ENCODE assay signal across 14 mouse cellular contexts in the genomic region with DNA sequence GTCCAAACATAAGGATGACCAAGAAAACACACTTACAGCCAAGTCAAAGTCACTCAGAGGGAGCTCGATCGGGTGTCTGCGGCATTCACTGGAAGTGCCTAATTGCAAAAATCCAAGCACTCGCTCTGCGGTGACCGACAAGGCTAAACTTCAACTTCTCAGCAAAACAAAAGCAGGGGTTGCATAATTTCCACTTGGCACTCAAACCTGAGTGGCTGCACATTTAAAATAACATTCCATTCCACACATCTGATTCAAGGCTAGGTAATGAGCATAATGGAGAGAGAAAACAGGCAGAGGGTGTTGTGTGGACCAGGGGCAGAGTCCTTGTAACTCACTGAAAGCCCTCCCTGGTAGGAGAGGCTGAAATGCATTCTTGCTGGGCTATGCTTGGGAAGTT.
DNase-seq lines count a peak whose midpoint lies in the region; ATAC-seq and TF ChIP-seq lines count a peak whose summit lies in the region.
"Had no signal": no experiment of that assay in that cellular context is flagged by ENCODE, and none has a peak within 500 bp of the region (broad histone marks: within the 10 kb centered on the region; RNA-seq: fewer than 3 reads in every experiment).

No protein-coding gene starts in this region.

- POLR2A ChIA-PET in Patski (lab: Charles Lee), result no interaction called here

- H3K4me1 ChIP-seq in hindbrain, embryonic 13.5 days (replicated peaks), result no peaks in the 10 kb centered on the region; the same call in 1 of the 2 replicates
- no peaks in the 10 kb centered on the region for H3K4me1 ChIP-seq in hindbrain, embryonic 11.5 days (replicated peaks; ENCODE audit: control insufficient read depth, insufficient read depth, low read length)
- H3K4me1 ChIP-seq in lung, embryonic 16.5 days (replicated peaks; ENCODE audit: control insufficient read depth, insufficient read depth, low read length), result peaks cover 4% of the 10 kb centered on the region

- H3K4me3 ChIP-seq in hindbrain, embryonic 13.5 days, result no peak overlapping the region
- H3K4me3 ChIP-seq in hindbrain, embryonic 11.5 days (ENCODE audit: low read depth, low read length), result no peak overlapping the region
- no peak overlapping the region for H3K4me3 ChIP-seq in lung, embryonic 16.5 days (ENCODE audit: low read length)
- H3K4me3 ChIP-seq: left cerebral cortex, adult 2 months; stomach, embryonic 15.5 days had no signal

- in situ Hi-C loops in Patski (cut with MboI; ENCODE audit: low pct_unique_long_range_greater_than_20kb), result no loop called here

- CTCF ChIA-PET in Patski (lab: Charles Lee), result interaction anchor here (1.8 kb wide), 1 partner anchor 17 kb away, joined by 8 read pairs; no protein-coding TSS in a partner anchor

- H3K9ac ChIP-seq in hindbrain, embryonic 13.5 days, result 0 out of 2 replicates have a peak overlapping the region, but pooled peaks have one; percentile 29
- no peak overlapping the region for H3K9ac ChIP-seq in hindbrain, embryonic 11.5 days (ENCODE audit: low read depth, low read length)
- H3K9ac ChIP-seq in lung, embryonic 16.5 days (ENCODE audit: low read length), result no peak overlapping the region
- H3K9ac ChIP-seq: stomach, embryonic 15.5 days had no signal

- no peak overlapping the region for H3K27ac ChIP-seq in hindbrain, embryonic 13.5 days
- H3K27ac ChIP-seq in hindbrain, embryonic 11.5 days (ENCODE audit: low read depth, low read length), result no peak overlapping the region
- H3K27ac ChIP-seq in lung, embryonic 16.5 days (ENCODE audit: low read length), result 0 out of 2 replicates have a peak overlapping the region, but pooled peaks have one; percentile 13
- H3K27ac ChIP-seq: left cerebral cortex, adult 2 months; stomach, embryonic 15.5 days had no signal

- no peaks in the 10 kb centered on the region for H3K27me3 ChIP-seq in hindbrain, embryonic 13.5 days
- no peaks in the 10 kb centered on the region for H3K27me3 ChIP-seq in hindbrain, embryonic 11.5 days (ENCODE audit: control insufficient read depth, insufficient read depth, low read length)
- no peaks in the 10 kb centered on the region for H3K27me3 ChIP-seq in Patski
- H3K27me3 ChIP-seq in lung, embryonic 16.5 days (ENCODE audit: control insufficient read depth, insufficient read depth, low read depth, low read length), result no peaks in the 10 kb centered on the region
- H3K27me3 ChIP-seq: stomach, embryonic 15.5 days had no signal

- H3K9me3 ChIP-seq in hindbrain, embryonic 13.5 days, result no peaks in the 10 kb centered on the region
- H3K9me3 ChIP-seq in hindbrain, embryonic 11.5 days (ENCODE audit: control insufficient read depth, low read length), result no peaks in the 10 kb centered on the region
- H3K9me3 ChIP-seq in lung, embryonic 16.5 days (ENCODE audit: control insufficient read depth, low read length), result no peaks in the 10 kb centered on the region
- H3K9me3 ChIP-seq: stomach, embryonic 15.5 days had no signal

- WGBS in hindbrain, embryonic 13.5 days, result 88% methylated on average over 6 of the region's 6 CpGs
- 92% methylated on average over 6 of the region's 6 CpGs for WGBS in hindbrain, embryonic 11.5 days
- WGBS in lung, embryonic 16.5 days, result 57% methylated on average over 6 of the region's 6 CpGs

- H3K4me2 ChIP-seq in hindbrain, embryonic 13.5 days, result no peak overlapping the region
- H3K4me2 ChIP-seq in hindbrain, embryonic 11.5 days (replicated peaks; ENCODE audit: low read depth, low read length), result no peak overlapping the region
- no peak overlapping the region for H3K4me2 ChIP-seq in lung, embryonic 16.5 days (ENCODE audit: low read depth, low read length)
- H3K4me2 ChIP-seq: stomach, embryonic 15.5 days had no signal

- no peak for TF ChIP-seq CTCF in Patski (IDR thresholded peaks at IDR 0.05)

- DNase-seq in hindbrain, embryonic 11.5 days (ENCODE audit: low spot score), result no peak
- DNase-seq in Patski (ENCODE audit: low read depth, low spot score), result peak; percentile 51
- DNase-seq in fibroblast of lung, adult 2 months (ENCODE audit: low read depth), result peak; percentile 53
- no peak for DNase-seq in neural tube, embryonic 10.5 days (ENCODE audit: extremely low spot score, low spot score)
- DNase-seq in spleen, adult 18-20 months, result no peak
- DNase-seq: cerebellum, adult 18-20 months; gastrocnemius, postnatal 36 days; heart, postnatal 14 days; liver had no signal

- H3K36me3 ChIP-seq in hindbrain, embryonic 13.5 days, result peaks cover 10% of the 10 kb centered on the region; the same call in 1 of the 2 replicates
- H3K36me3 ChIP-seq in hindbrain, embryonic 11.5 days (ENCODE audit: control insufficient read depth, insufficient read depth, low read length), result no peaks in the 10 kb centered on the region
- H3K36me3 ChIP-seq in lung, embryonic 16.5 days (ENCODE audit: control insufficient read depth, insufficient read depth, low read length), result no peaks in the 10 kb centered on the region

- ATAC-seq in hindbrain, embryonic 13.5 days (ENCODE audit: low FRiP score), result no peak
- no peak for ATAC-seq in hindbrain, embryonic 11.5 days (ENCODE audit: low FRiP score)
- peak; percentile 72 for ATAC-seq in Patski
- peak; percentile 38 for ATAC-seq in lung, embryonic 16.5 days (ENCODE audit: low read depth)
- ATAC-seq: intestine, embryonic 16.5 days had no signal

Comparison
In these comparisons a context has a peak if more than half of its experiments do, and no peak if none do; other contexts are left out.
1. ATAC-seq: peak in Patski (single experiment) and lung, embryonic 16.5 days (single experiment); none in hindbrain, embryonic 13.5 days (single experiment) and hindbrain, embryonic 11.5 days (single experiment).
2. DNase-seq: peak in Patski (single experiment) and fibroblast of lung, adult 2 months (single experiment); none in hindbrain, embryonic 11.5 days (single experiment), neural tube, embryonic 10.5 days (single experiment) and spleen, adult 18-20 months (0 of 2).